Mouse (Mus musculus) liver, embryonic 14.5 days (tissue): Measurements from ENCODE around the gene Jph3.

Source experiments
- CTCF ChIP-seq: IDR thresholded peaks from 2 replicates; pipeline ENCODE4 v1.5.1; 2016; ENCODE audit warnings: antibody characterized with exemption, low read depth, control low read depth
- EP300 ChIP-seq: IDR thresholded peaks from 2 replicates; pipeline ENCODE4 v1.6.1; 2016; ENCODE audit warnings: antibody characterized with exemption, low read depth

GRCm38 (mm10) chr8:121718925-121719324 lies 10.5 kb upstream of the Jph3 start:
- no peak for TF ChIP-seq CTCF
- TF ChIP-seq EP300 = no peak
